Mouse (Mus musculus) liver, adult (tissue): ENCODE measurements at regions not wholly inside any gene's neighbourhood (a gene's known extent, or its start where the extent isn't known, plus 50 kb on each side); places are given as distances from the start of the nearest gene placed in this dataset.

ENCODE experiments used
- GATA4 ChIP-seq: IDR thresholded peaks from 2 replicates; pipeline ENCODE4 v1.6.1; 2014; ENCODE audit warnings: mild to moderate bottlenecking, low read length; ENCODE audit not compliant: insufficient replicate concordance

GRCm38 (mm10) chr12:70731498-70731897 lies 93.8 kb upstream of the Frmd6 start:
- no peak for TF ChIP-seq GATA4

- no peak for TF ChIP-seq GATA4
These were observed 92.7 kb upstream of the Frmd6 start for GRCm38 (mm10) chr12:70732591-70732990.

- TF ChIP-seq GATA4: no peak
These were observed 86.8 kb upstream of the Frmd6 start for GRCm38 (mm10) chr12:70738554-70738953.

- no peak for TF ChIP-seq GATA4
These were observed 86.0 kb upstream of the Frmd6 start for GRCm38 (mm10) chr12:70739316-70739715.

- TF ChIP-seq GATA4: no peak
These were observed 85.5 kb upstream of the Frmd6 start for GRCm38 (mm10) chr12:70739766-70740165.

- no peak for TF ChIP-seq GATA4
These were observed 82.5 kb upstream of the Frmd6 start for GRCm38 (mm10) chr12:70742836-70743235.

- TF ChIP-seq GATA4: no peak
These were observed 79.6 kb upstream of the Frmd6 start for GRCm38 (mm10) chr12:70745681-70746080.

GRCm38 (mm10) chr12:70749651-70750050 lies 75.7 kb upstream of the Frmd6 start:
- no peak for TF ChIP-seq GATA4

GRCm38 (mm10) chr12:70750651-70751578 lies 74.4 kb upstream of the Frmd6 start:
- TF ChIP-seq GATA4: no peak

- TF ChIP-seq GATA4: no peak
These were observed 72.9 kb upstream of the Frmd6 start for GRCm38 (mm10) chr12:70752266-70752910.

GRCm38 (mm10) chr12:70752911-70753290 lies 72.4 kb upstream of the Frmd6 start:
- no peak for TF ChIP-seq GATA4

- TF ChIP-seq GATA4: no peak
These were observed 71.9 kb upstream of the Frmd6 start for GRCm38 (mm10) chr12:70753458-70753857.

GRCm38 (mm10) chr12:70758080-70758479 lies 67.2 kb upstream of the Frmd6 start:
- no peak for TF ChIP-seq GATA4

- no peak for TF ChIP-seq GATA4
These were observed 61.8 kb upstream of the Frmd6 start for GRCm38 (mm10) chr12:70763542-70763941.

GRCm38 (mm10) chr12:70766319-70766718 lies 59.0 kb upstream of the Frmd6 start:
- TF ChIP-seq GATA4: no peak

- no peak for TF ChIP-seq GATA4
These were observed 57.4 kb upstream of the Frmd6 start for GRCm38 (mm10) chr12:70767959-70768358.
